Mouse (Mus musculus) forebrain, embryonic 16.5 days (tissue): ENCODE measurements at regions not wholly inside any gene's neighbourhood (a gene's known extent, or its start where the extent isn't known, plus 50 kb on each side); places are given as distances from the start of the nearest gene placed in this dataset.

Experiments
- ATAC-seq: fragments of 200-750 bp; cut with Nextera tagmentation; 2 replicates; pipeline ENCODE4 v1.8.0; 2017; ENCODE audit warnings: mild to moderate bottlenecking, moderate library complexity
- H3K27ac ChIP-seq: fragments of 300-500 bp; sonication (generic); 2 replicates; pipeline ENCODE4 v1.5.1; 2014; ENCODE audit warnings: low read length, control low read depth
- H3K27me3 ChIP-seq: fragments of 300-500 bp; sonication (generic); replicated peaks from 2 replicates; pipeline ENCODE4 v1.6.1; 2014; ENCODE audit warnings: low read length; ENCODE audit not compliant: control insufficient read depth, insufficient read depth
- H3K36me3 ChIP-seq: fragments of 300-500 bp; sonication (generic); 2 replicates; pipeline ENCODE4 v1.6.1; 2014; ENCODE audit not compliant: control insufficient read depth, insufficient read depth
- H3K4me1 ChIP-seq: fragments of 300-500 bp; sonication (generic); replicated peaks from 2 replicates; pipeline ENCODE4 v1.6.1; 2014; ENCODE audit warnings: low read length; ENCODE audit not compliant: control insufficient read depth, insufficient read depth
- H3K4me2 ChIP-seq: fragments of 300-500 bp; sonication (generic); 2 replicates; pipeline ENCODE4 v1.6.1; 2014; ENCODE audit warnings: mild to moderate bottlenecking, low read length, control low read depth
- H3K4me3 ChIP-seq: fragments of 300-500 bp; sonication (generic); replicated peaks from 2 replicates; pipeline ENCODE4 v1.5.1; 2014; ENCODE audit warnings: mild to moderate bottlenecking, low read length, control low read depth
- H3K9ac ChIP-seq: fragments of 300-500 bp; sonication (generic); replicated peaks from 2 replicates; pipeline ENCODE4 v1.6.1; 2014; ENCODE audit warnings: low read depth, low read length, control low read depth
- H3K9me3 ChIP-seq: fragments of 300-500 bp; sonication (generic); 2 replicates; pipeline ENCODE4 v1.6.1; 2016; ENCODE audit warnings: low read length; ENCODE audit not compliant: control insufficient read depth
- WGBS: fragments of 180-500 bp; shearing (Covaris S2); extraction: QIAGEN DNeasy Blood & Tissue Kit; methylation state at CpG from one replicate; pipeline ENCODE4 v1.1.7; 2014; 5-methylcytosine and 5-hydroxymethylcytosine counted together

- Histone ChIP-seq H3K4me1 (no peaks in the 10 kb centered on the region), H3K4me2 (no peak overlapping the region), H3K36me3 (no peaks in the 10 kb centered on the region), H3K4me3 (no peak overlapping the region), H3K9me3 (no peaks in the 10 kb centered on the region), H3K27me3 (no peaks in the 10 kb centered on the region), H3K9ac (no peak overlapping the region), H3K27ac (no peak overlapping the region)
- WGBS = 34% methylated on average over 5 of the region's 5 CpGs
- ATAC-seq = peak; percentile 20; the same call in 1 of the 2 replicates
Measured at GRCm38 (mm10) chr14:98862095-98862735, 131.9 kb downstream of the Rpl36a-ps1 start.

DNA sequence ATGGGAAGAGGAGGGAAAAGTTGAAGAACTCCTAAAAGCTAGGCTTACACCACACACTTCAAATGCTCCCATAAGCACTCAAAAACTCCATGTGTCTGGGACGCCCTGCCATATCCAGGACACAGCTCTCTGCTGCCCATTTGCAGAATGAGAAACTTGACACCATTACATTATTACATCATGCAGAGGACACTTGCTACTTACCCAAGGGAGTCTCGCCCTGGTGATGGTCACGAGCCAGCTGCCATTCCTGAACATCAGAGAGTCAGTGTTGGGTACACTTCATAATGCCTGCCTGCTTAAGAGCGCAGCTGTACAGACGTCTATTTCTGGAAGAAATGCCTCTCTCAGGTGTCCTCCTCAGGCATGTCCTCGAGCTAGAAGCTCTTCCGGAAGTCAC lies 135.3 kb downstream of the Rpl36a-ps1 start:
- no peak overlapping the region for H3K4me2 ChIP-seq
- H3K27ac ChIP-seq = no peak overlapping the region
- H3K27me3 ChIP-seq = no peaks in the 10 kb centered on the region
- H3K9ac ChIP-seq = no peak overlapping the region
- H3K9me3 ChIP-seq = no peaks in the 10 kb centered on the region
- WGBS = 81% methylated on average over 7 of the region's 7 CpGs
- H3K36me3 ChIP-seq = no peaks in the 10 kb centered on the region
- no peak overlapping the region for H3K4me3 ChIP-seq
- H3K4me1 ChIP-seq = no peaks in the 10 kb centered on the region
- ATAC-seq = no peak

GRCm38 (mm10) chr14:98848500-98848899 lies 145.6 kb downstream of the Rpl36a-ps1 start:
- no peak overlapping the region for H3K27ac ChIP-seq
- ATAC-seq = no peak
- H3K36me3 ChIP-seq = no peaks in the 10 kb centered on the region
- H3K4me1 ChIP-seq = no peaks in the 10 kb centered on the region
- H3K9me3 ChIP-seq = no peaks in the 10 kb centered on the region
- no peak overlapping the region for H3K4me2 ChIP-seq
- no peak overlapping the region for H3K4me3 ChIP-seq
- H3K27me3 ChIP-seq = no peaks in the 10 kb centered on the region
- WGBS = 54% methylated on average over 1 of the region's 1 CpGs
- no peak overlapping the region for H3K9ac ChIP-seq

GRCm38 (mm10) chr14:98844221-98844620 lies 149.9 kb downstream of the Rpl36a-ps1 start:
- WGBS = 93% methylated on average over 2 of the region's 2 CpGs
- no peak for ATAC-seq
- no peak overlapping the region for H3K4me3 ChIP-seq
- H3K27me3 ChIP-seq = no peaks in the 10 kb centered on the region
- H3K9me3 ChIP-seq = no peaks in the 10 kb centered on the region
- H3K27ac ChIP-seq = no peak overlapping the region
- H3K9ac ChIP-seq = no peak overlapping the region
- no peak overlapping the region for H3K4me2 ChIP-seq
- H3K36me3 ChIP-seq = no peaks in the 10 kb centered on the region
- no peaks in the 10 kb centered on the region for H3K4me1 ChIP-seq

DNA sequence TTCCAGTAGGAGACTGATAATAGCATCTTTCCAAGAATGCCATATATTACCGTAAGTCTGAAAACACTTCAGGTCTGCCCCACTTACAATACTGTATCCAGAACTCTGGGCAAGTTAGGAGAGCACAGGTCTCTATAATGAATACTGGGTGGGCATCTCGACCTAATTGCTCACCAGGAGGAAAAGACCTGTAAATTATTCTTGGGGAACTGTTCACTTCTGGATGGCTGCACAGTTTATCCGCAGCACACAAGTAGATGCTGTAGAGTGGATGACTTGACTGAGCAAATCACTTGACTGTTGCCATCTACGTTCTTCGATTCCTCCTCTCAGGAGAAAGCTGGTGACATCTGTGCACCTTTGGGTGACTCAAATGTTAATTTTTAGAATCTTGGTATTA lies 159.8 kb downstream of the Rpl36a-ps1 start:
- Histone ChIP-seq H3K4me2 (no peak overlapping the region), H3K27me3 (peaks cover 5% of the 10 kb centered on the region), H3K9me3 (no peaks in the 10 kb centered on the region), H3K4me3 (no peak overlapping the region), H3K36me3 (no peaks in the 10 kb centered on the region), H3K4me1 (peaks cover 2% of the 10 kb centered on the region; the same call in 1 of the 2 replicates), H3K9ac (no peak overlapping the region), H3K27ac (no peak overlapping the region)
- no peak for ATAC-seq
- WGBS = 52% methylated on average over 5 of the region's 5 CpGs

DNA sequence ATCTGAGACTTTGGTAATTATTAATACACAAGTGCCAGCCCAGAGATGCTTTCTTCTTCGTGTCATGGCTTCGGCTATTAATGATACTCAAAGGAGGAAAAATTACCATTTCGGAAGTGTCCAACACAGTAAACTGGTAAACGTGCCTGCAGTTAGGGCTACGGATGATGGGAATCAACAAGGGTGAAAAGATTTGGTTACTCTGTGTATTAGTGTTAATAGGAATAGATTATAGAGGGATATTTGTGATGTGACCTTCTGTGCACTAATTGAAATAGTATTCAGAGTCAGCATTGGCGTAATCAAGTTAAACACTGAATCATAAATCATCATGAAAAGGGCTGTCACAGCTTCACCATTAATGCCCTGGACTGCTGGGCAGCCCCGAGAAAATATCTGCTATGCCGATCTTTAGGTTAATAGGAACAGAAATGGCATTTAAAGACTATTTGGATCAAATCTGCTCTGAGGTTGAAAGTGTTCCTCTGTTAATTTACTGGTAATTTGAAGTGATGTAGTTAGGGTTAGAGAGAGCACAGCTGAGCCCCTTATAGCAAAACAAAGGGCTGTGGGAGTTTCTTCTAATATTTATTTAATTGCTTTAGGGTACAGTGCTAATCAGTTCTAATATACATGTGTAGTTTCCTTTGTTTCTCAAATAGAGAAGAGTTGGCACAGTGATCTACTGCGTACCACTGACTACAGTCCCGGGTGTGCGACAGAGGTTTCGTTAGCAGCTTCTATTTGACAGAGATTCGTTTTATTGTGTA lies 160.7 kb downstream of the Rpl36a-ps1 start:
- WGBS = 34% methylated on average over 13 of the region's 13 CpGs

DNA sequence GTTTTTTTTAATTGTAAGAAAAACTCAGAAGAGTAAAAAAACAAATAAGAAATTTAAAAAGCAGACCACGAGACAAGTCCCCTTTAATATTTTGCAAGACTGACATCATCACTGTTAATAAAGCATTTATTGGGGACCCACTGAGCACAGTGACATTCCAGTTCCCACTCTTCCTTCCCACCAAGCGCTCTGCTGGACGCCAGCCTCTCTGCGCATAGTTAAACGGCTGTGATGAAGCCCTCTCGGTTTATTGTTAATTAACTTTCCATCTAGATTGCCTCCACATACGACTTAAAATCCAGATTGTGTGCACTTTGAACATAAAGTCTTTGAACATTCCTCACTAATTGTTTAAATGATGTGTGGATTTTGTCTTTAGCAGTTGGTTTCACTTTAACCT lies 161.7 kb downstream of the Rpl36a-ps1 start:
- H3K27ac ChIP-seq = no peak overlapping the region
- peaks cover 8% of the 10 kb centered on the region for H3K27me3 ChIP-seq
- no peak overlapping the region for H3K4me2 ChIP-seq
- 9% methylated on average over 7 of the region's 7 CpGs for WGBS
- no peaks in the 10 kb centered on the region for H3K36me3 ChIP-seq
- no peaks in the 10 kb centered on the region for H3K9me3 ChIP-seq
- peaks cover 2% of the 10 kb centered on the region; the same call in 1 of the 2 replicates for H3K4me1 ChIP-seq
- H3K4me3 ChIP-seq = no peak overlapping the region
- no peak for ATAC-seq
- no peak overlapping the region for H3K9ac ChIP-seq

More for the DNA sequence above, 160.7 kb downstream of the Rpl36a-ps1 start:
- Histone ChIP-seq H3K4me3 (no peak overlapping the region), H3K9ac (no peak overlapping the region), H3K36me3 (no peaks in the 10 kb centered on the region), H3K27ac (no peak overlapping the region), H3K9me3 (no peaks in the 10 kb centered on the region), H3K4me2 (no peak overlapping the region), H3K27me3 (peaks cover 5% of the 10 kb centered on the region), H3K4me1 (peaks cover 2% of the 10 kb centered on the region; the same call in 1 of the 2 replicates)
- ATAC-seq = peak; percentile 52; the same call in 1 of the 2 replicates

DNA sequence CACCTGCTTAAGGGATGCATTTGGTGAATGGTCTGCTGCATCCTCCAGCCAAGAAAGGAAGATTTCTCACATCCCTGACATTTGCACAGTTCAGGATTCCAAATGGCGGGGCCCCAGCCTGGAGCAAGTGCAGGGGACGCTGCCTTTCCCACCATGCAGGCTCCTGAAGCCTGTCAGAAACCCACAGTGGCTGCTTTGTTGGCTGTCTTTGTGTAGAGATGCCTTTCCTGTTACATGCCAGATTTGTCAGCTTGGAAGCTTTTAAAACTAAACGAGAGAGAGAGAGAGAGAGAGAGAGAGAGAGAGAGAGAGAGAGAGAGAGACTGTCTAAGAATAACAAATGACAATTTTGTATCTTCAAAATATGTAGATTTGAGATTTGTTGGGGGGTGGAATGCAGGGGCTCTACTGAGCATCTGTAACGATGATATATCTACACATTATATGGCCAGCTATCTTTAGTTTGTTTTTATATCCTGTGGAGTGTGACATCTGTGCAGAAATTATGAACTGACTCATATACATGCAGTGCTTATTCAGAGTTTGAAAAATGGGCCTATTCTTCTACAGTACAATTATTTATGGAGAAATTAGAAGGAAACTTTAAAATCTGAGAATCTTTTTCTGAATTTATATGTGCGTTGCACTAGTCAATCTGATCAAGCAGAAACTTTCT lies 164.0 kb downstream of the Rpl36a-ps1 start:
- H3K36me3 ChIP-seq = no peaks in the 10 kb centered on the region
- 32% methylated on average over 5 of the region's 5 CpGs for WGBS
- no peak overlapping the region for H3K4me3 ChIP-seq
- H3K4me1 ChIP-seq = peaks cover 2% of the 10 kb centered on the region; the same call in 1 of the 2 replicates
- H3K9me3 ChIP-seq = no peaks in the 10 kb centered on the region
- H3K9ac ChIP-seq = no peak overlapping the region
- 0 out of 2 replicates have a peak, but pooled peaks have one; percentile 41 for ATAC-seq
- no peak overlapping the region for H3K27ac ChIP-seq
- peaks cover 8% of the 10 kb centered on the region for H3K27me3 ChIP-seq
- H3K4me2 ChIP-seq = no peak overlapping the region

DNA sequence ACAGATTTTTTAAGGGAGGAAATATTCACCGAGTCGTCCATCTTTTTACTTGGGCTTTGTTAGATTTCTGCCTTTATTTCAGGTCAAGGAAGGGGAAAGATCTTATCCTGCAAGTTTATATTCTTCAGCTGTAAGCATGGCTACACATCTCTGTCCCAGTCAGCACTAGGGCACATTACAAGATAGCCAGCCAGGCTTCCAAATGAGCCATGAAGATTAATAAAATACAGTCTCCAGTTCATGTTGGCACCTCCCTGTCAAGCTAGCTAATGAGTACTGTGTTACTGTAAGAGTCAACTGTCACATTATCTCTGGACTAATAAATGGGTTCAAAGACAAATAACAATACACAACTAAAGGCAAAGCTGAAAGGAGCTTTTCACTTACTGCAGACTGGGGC lies 166.6 kb downstream of the Rpl36a-ps1 start:
- peak; percentile 45; the same call in 1 of the 2 replicates for ATAC-seq
- Histone ChIP-seq H3K4me3 (no peak overlapping the region), H3K9ac (no peak overlapping the region), H3K4me2 (no peak overlapping the region), H3K27ac (no peak overlapping the region), H3K4me1 (peaks cover 2% of the 10 kb centered on the region; the same call in 1 of the 2 replicates), H3K27me3 (peaks cover 8% of the 10 kb centered on the region), H3K9me3 (no peaks in the 10 kb centered on the region), H3K36me3 (no peaks in the 10 kb centered on the region)
- 82% methylated on average over 2 of the region's 2 CpGs for WGBS
